ENCODE assay signal across 9 mouse cellular contexts in genomic region chr12:31967536-31967935, GRCm38 (mm10). TPM values are rescaled to one million over a fixed set of nuclear protein-coding genes. Genes with fewer than 3 reads are reported as not detected.
DNase-seq lines count a peak whose midpoint lies in the region; ATAC-seq and TF ChIP-seq lines count a peak whose summit lies in the region.
"Had no signal": no experiment of that assay in that cellular context is flagged by ENCODE, and none has a peak within 500 bp of the region (broad histone marks: within the 10 kb centered on the region; RNA-seq: fewer than 3 reads in every experiment).

No protein-coding gene starts in this region.

- no peaks in the 10 kb centered on the region for H3K27me3 ChIP-seq in limb, embryonic 11.5 days (ENCODE audit: control insufficient read depth, insufficient read depth, low read length)
- no peaks in the 10 kb centered on the region for H3K27me3 ChIP-seq in limb, embryonic 10.5 days (ENCODE audit: low read depth, poor library complexity, severe bottlenecking)
- H3K27me3 ChIP-seq in hindbrain, postnatal 0 days (ENCODE audit: insufficient read depth, low read length), result no peaks in the 10 kb centered on the region
- no peaks in the 10 kb centered on the region for H3K27me3 ChIP-seq in lung, postnatal 0 days (replicated peaks; ENCODE audit: insufficient read depth, low read length)

- no peak overlapping the region for H3K4me3 ChIP-seq in limb, embryonic 11.5 days (ENCODE audit: low read depth, low read length)
- H3K4me3 ChIP-seq in limb, embryonic 10.5 days, result no peak overlapping the region
- no peak overlapping the region for H3K4me3 ChIP-seq in hindbrain, postnatal 0 days (ENCODE audit: low read length)
- no peak overlapping the region for H3K4me3 ChIP-seq in lung, postnatal 0 days (ENCODE audit: low read depth, low read length)
- H3K4me3 ChIP-seq: erythroblast, embryonic 14.5 days had no signal

- H3K4me1 ChIP-seq in limb, embryonic 11.5 days (ENCODE audit: control insufficient read depth, insufficient read depth, low read length), result no peaks in the 10 kb centered on the region
- no peaks in the 10 kb centered on the region for H3K4me1 ChIP-seq in limb, embryonic 10.5 days
- H3K4me1 ChIP-seq in hindbrain, postnatal 0 days (ENCODE audit: insufficient read depth, low read length), result no peaks in the 10 kb centered on the region
- H3K4me1 ChIP-seq in lung, postnatal 0 days (ENCODE audit: insufficient read depth, low read depth, low read length), result no peaks in the 10 kb centered on the region

- 0 out of 2 replicates have a peak, but pooled peaks have one; percentile 30 for TF ChIP-seq EP300 in lung, postnatal 0 days (IDR thresholded peaks at IDR 0.05)

- no peak overlapping the region for H3K9ac ChIP-seq in limb, embryonic 11.5 days (ENCODE audit: low read length)
- H3K9ac ChIP-seq in hindbrain, postnatal 0 days (replicated peaks; ENCODE audit: low read length), result no peak overlapping the region
- H3K9ac ChIP-seq in lung, postnatal 0 days (replicated peaks; ENCODE audit: low read depth), result no peak overlapping the region

- TF ChIP-seq CTCF in hindbrain, postnatal 0 days (IDR thresholded peaks at IDR 0.05; ENCODE audit: low read depth), result peak; percentile 93
- peak; percentile 97 for TF ChIP-seq CTCF in lung, postnatal 0 days (IDR thresholded peaks at IDR 0.05)

- WGBS in limb, embryonic 11.5 days, result 6% methylated on average over 2 of the region's 2 CpGs
- 14% methylated on average over 2 of the region's 2 CpGs for WGBS in limb, embryonic 10.5 days
- 1% methylated on average over 2 of the region's 2 CpGs for whole genome bisulfite sequencing in hindbrain, postnatal 0 days
- 1% methylated on average over 2 of the region's 2 CpGs for WGBS in lung, postnatal 0 days

- H3K36me3 ChIP-seq in limb, embryonic 11.5 days (ENCODE audit: control insufficient read depth, insufficient read depth, low read length), result no peaks in the 10 kb centered on the region; the same call in 1 of the 2 replicates
- H3K36me3 ChIP-seq in limb, embryonic 10.5 days, result no peaks in the 10 kb centered on the region
- H3K36me3 ChIP-seq in hindbrain, postnatal 0 days (ENCODE audit: insufficient read depth, low read length), result no peaks in the 10 kb centered on the region; the same call in 1 of the 2 replicates
- no peaks in the 10 kb centered on the region for H3K36me3 ChIP-seq in lung, postnatal 0 days (ENCODE audit: insufficient read depth, low read length)

- H3K27ac ChIP-seq in limb, embryonic 11.5 days (replicated peaks; ENCODE audit: low read depth, low read length), result no peak overlapping the region
- no peak overlapping the region for H3K27ac ChIP-seq in limb, embryonic 10.5 days
- H3K27ac ChIP-seq in hindbrain, postnatal 0 days, result no peak overlapping the region
- H3K27ac ChIP-seq in lung, postnatal 0 days (ENCODE audit: low read length), result no peak overlapping the region

- H3K4me2 ChIP-seq in limb, embryonic 11.5 days (ENCODE audit: low read depth, severe bottlenecking), result no peak overlapping the region
- H3K4me2 ChIP-seq in hindbrain, postnatal 0 days (ENCODE audit: low read depth, low read length), result no peak overlapping the region
- no peak overlapping the region for H3K4me2 ChIP-seq in lung, postnatal 0 days (replicated peaks; ENCODE audit: low read depth, low read length)

- no peaks in the 10 kb centered on the region for H3K9me3 ChIP-seq in limb, embryonic 11.5 days (ENCODE audit: control insufficient read depth, low read length)
- no peaks in the 10 kb centered on the region for H3K9me3 ChIP-seq in limb, embryonic 10.5 days (replicated peaks)
- no peaks in the 10 kb centered on the region for H3K9me3 ChIP-seq in hindbrain, postnatal 0 days (ENCODE audit: low read length)
- H3K9me3 ChIP-seq in lung, postnatal 0 days (ENCODE audit: low read length), result no peaks in the 10 kb centered on the region

- peak; percentile 57; the same call in 1 of the 2 replicates for ATAC-seq in limb, embryonic 11.5 days (ENCODE audit: insufficient number of reproducible peaks, low FRiP score, low TSS enrichment, low read depth)
- peak; percentile 46; the same call in 1 of the 2 replicates for ATAC-seq in hindbrain, postnatal 0 days
- peak; percentile 35 for ATAC-seq in lung, postnatal 0 days

- peak; percentile 41 for DNase-seq in limb, embryonic 11.5 days (ENCODE audit: low spot score)
- DNase-seq in limb, embryonic 10.5 days (ENCODE audit: low spot score), result no peak
- DNase-seq in Muller cell, postnatal 12 days (ENCODE audit: inconsistent ontology term), result peak; percentile 46
- peak; percentile 48 for DNase-seq in embryo, embryonic 11.5 days (ENCODE audit: low read depth, low spot score)
- DNase-seq in hindbrain, postnatal 0 days (ENCODE audit: low spot score), result peak; percentile 78
- DNase-seq in lung, postnatal 0 days (ENCODE audit: low spot score), result peak; percentile 86
- peak; percentile 63 for DNase-seq in spleen, adult 12 weeks (ENCODE audit: low spot score)
- DNase-seq in gastrocnemius, postnatal 4 days (ENCODE audit: low spot score in 2 of 2), result no peak

RNA-seq across cellular contexts. Expression of gene Hbp1, which starts 17.2 kb away (rescaled TPM):
- polyA plus RNA-seq in limb, embryonic 11.5 days (2014; fragmentation: Nextera tagmentation; extraction: Ambion mirVana), result 123 and 125 TPM in 2 replicates
- polyA plus RNA-seq in limb, embryonic 10.5 days (2016; fragmentation: Nextera tagmentation; extraction: Ambion mirVana), result 84.4 and 110 TPM in 2 replicates
- total RNA-seq in hindbrain, postnatal 0 days (2014; rRNA removed), result 49.7 and 50.5 TPM in 2 replicates
- 40.3 and 41.9 TPM in 2 replicates for polyA plus RNA-seq in hindbrain, postnatal 0 days (2015; fragmentation: Nextera tagmentation; extraction: Ambion mirVana)
- polyA plus RNA-seq in lung, postnatal 0 days (2015; fragmentation: Nextera tagmentation; extraction: Ambion mirVana), result 162 and 168 TPM in 2 replicates
- 10 to 100 TPM; 69.3 to 72.5 TPM for total RNA-seq in gastrocnemius, postnatal 4 days (2021)

Comparison
In these comparisons a context has a peak if more than half of its experiments do, and no peak if none do; other contexts are left out.
1. DNase-seq: peak in limb, embryonic 11.5 days (single experiment), Muller cell, postnatal 12 days (single experiment), embryo, embryonic 11.5 days (single experiment), hindbrain, postnatal 0 days (single experiment), lung, postnatal 0 days (single experiment) and spleen, adult 12 weeks (single experiment); none in limb, embryonic 10.5 days (single experiment) and gastrocnemius, postnatal 4 days (0 of 2).
2. Peak in every context shown above with its lines, with median percentiles within 50 percentile points of each other: ATAC-seq.